Mouse (Mus musculus) neutrophil, adult 83 days (primary cell): ENCODE measurements around the gene Olfr823. TPM values are rescaled to one million over a fixed set of nuclear protein-coding genes. Genes with fewer than 3 reads are reported as not detected.

Experiments used
- total RNA-seq, 2 experiments: library from RNA; stranded (reverse); gene quantifications; one replicate each; pipeline ENCODE4 v1.2.4; 2023

The Olfr823 gene
- total RNA-seq = not detected

GRCm38 (mm10) chr10:130115283-130115682, at the start of gene Olfr823:
TSS of gene Olfr823 (minus strand) at chr10:130115383.

GRCm38 (mm10) chr10:130129900-130130299, 14.7 kb upstream of the Olfr823 start, which contains the start of gene Olfr824:
TSS of gene Olfr824 (minus strand) at chr10:130130000.

GRCm38 (mm10) chr10:130070910-130071309, 44.3 kb downstream of the Olfr823 start, which contains the start of gene Olfr822:
TSS of gene Olfr822 (plus strand) at chr10:130071210.

Other genes with a start within 250 kb of the Olfr823 start
- not detected for gene Olfr814, start 235.5 kb downstream of the Olfr823 start, total RNA-seq
- not detected for gene Olfr815, start 209.5 kb downstream of the Olfr823 start, total RNA-seq
- not detected for gene Olfr816, start 199.8 kb downstream of the Olfr823 start, total RNA-seq
- not detected for gene Olfr818, start 166.3 kb downstream of the Olfr823 start, total RNA-seq
- not detected for gene Olfr819, start 148.1 kb downstream of the Olfr823 start, total RNA-seq
- gene Olfr247, start 139.2 kb downstream of the Olfr823 start, total RNA-seq = not detected
- gene Gm10310, start 130.3 kb downstream of the Olfr823 start, total RNA-seq = not detected
- gene Olfr820, start 102.8 kb downstream of the Olfr823 start, total RNA-seq = not detected
- gene Olfr821, start 85.0 kb downstream of the Olfr823 start, total RNA-seq = not detected
- not detected for gene Olfr822, start 44.2 kb downstream of the Olfr823 start, total RNA-seq
- gene Olfr824, start 14.6 kb upstream of the Olfr823 start, total RNA-seq = not detected
- gene Olfr825, start 51.4 kb upstream of the Olfr823 start, total RNA-seq = not detected
- gene Olfr826, start 68.8 kb upstream of the Olfr823 start, total RNA-seq = not detected
- gene Olfr827, start 99.0 kb upstream of the Olfr823 start, total RNA-seq = not detected
- not detected for gene Neurod4, start 164.9 kb upstream of the Olfr823 start, total RNA-seq
- 1 to 10 TPM; 1.8 to 3.1 TPM for gene Tespa1, start 207.5 kb upstream of the Olfr823 start, total RNA-seq